Mouse (Mus musculus) ES-E14 (cell line): ENCODE results near the gene Crabp2.

Experiments used
- CHD2 ChIP-seq: IDR thresholded peaks from 2 replicates; pipeline ENCODE4 v1.6.1; 2014; ENCODE audit warnings: mild to moderate bottlenecking, low read depth, low read length, inconsistent platforms
- HCFC1 ChIP-seq: IDR thresholded peaks from 2 replicates; pipeline ENCODE4 v1.6.1; 2012; ENCODE audit warnings: low read length, inconsistent platforms, borderline replicate concordance; ENCODE audit not compliant: insufficient read depth
- MAFK ChIP-seq: IDR thresholded peaks from 2 replicates; pipeline ENCODE4 v1.6.1; 2014; ENCODE audit warnings: mild to moderate bottlenecking, low read depth, low read length, inconsistent platforms; ENCODE audit not compliant: insufficient read depth
- ZNF384 ChIP-seq: IDR thresholded peaks from 2 replicates; pipeline ENCODE4 v1.6.1; 2012; ENCODE audit warnings: low read depth, low read length, inconsistent platforms

DNA sequence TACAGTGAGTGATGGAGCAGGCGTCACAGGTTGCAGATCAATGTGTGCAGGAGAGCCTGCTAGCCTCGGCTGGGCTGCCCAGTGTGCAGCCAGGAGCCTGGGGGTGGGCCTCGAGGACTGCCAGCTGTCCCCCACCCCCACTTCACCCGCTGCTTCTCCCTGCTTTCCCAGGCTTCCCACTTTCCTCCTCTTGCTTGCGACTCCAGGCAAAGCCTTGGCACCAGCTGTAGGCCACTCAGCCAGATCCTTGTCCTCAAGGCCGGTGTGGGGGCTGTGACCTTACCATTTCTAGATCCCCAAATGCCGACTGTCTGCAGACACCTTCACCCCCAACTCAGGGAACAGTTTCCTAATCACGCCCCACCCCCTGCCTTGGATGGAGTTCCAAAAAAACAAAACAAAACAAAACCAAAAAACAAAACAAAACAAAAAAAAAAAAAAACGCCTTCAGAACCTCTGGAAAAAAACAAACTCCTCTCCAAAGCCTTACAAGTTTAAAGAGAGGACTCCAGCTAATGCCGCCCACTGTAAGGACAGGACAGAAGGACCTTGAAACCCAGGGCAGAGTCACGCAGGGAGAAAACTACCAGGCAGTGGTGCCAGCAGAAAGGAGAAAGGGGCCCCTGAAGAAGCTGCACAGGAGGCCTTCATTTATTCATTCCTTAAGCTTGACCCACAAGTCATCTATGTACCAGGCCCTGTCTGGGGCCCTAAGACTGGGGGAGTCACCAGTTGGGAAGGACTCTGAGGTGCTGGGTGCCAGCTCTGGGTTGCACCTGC, 52.5 kb downstream of the Crabp2 start:
- TF ChIP-seq HCFC1 (no peak), CHD2 (no peak), MAFK (no peak), ZNF384 (no peak)
